Mouse (Mus musculus): ENCODE data around the gene Iapp.
"Not testable (repeated sequence)": the region's sequence is repeated elsewhere in the genome, so short reads cannot be mapped to it uniquely, and the experiment has no call there.

Gene Iapp

GRCm38 (mm10) chr6:142298098-142298497 is at the start of gene Iapp:
TSS of gene Iapp (plus strand) at chr6:142298423.
- no peaks in the 10 kb centered on the region for H3K36me3 ChIP-seq (ENCODE audit: control insufficient read depth, insufficient read depth, low read length, poor library complexity, severe bottlenecking)
- DNase-seq (ENCODE audit: low read depth, low spot score): no peak
- no peaks in the 10 kb centered on the region; the same call in 1 of the 2 replicates for H3K27me3 ChIP-seq (ENCODE audit: control insufficient read depth, insufficient read depth, low read length, poor library complexity, severe bottlenecking)

GRCm38 (mm10) chr6:142250738-142251307 is 47.4 kb upstream of the Iapp start:
- H3K27me3 ChIP-seq (ENCODE audit: control insufficient read depth, insufficient read depth, low read length, poor library complexity, severe bottlenecking); DNase-seq (ENCODE audit: low read depth, low spot score); H3K36me3 ChIP-seq (ENCODE audit: control insufficient read depth, insufficient read depth, low read length, poor library complexity, severe bottlenecking): not testable (repeated sequence)

- DNase-seq (ENCODE audit: low read depth, low spot score): no peak
- Histone ChIP-seq H3K27me3 (ENCODE audit: control insufficient read depth, insufficient read depth, low read length, poor library complexity, severe bottlenecking) (no peaks in the 10 kb centered on the region), H3K36me3 (ENCODE audit: control insufficient read depth, insufficient read depth, low read length, poor library complexity, severe bottlenecking) (no peaks in the 10 kb centered on the region)
These were observed 22.3 kb upstream of the Iapp start for GRCm38 (mm10) chr6:142275721-142276442.

DNA sequence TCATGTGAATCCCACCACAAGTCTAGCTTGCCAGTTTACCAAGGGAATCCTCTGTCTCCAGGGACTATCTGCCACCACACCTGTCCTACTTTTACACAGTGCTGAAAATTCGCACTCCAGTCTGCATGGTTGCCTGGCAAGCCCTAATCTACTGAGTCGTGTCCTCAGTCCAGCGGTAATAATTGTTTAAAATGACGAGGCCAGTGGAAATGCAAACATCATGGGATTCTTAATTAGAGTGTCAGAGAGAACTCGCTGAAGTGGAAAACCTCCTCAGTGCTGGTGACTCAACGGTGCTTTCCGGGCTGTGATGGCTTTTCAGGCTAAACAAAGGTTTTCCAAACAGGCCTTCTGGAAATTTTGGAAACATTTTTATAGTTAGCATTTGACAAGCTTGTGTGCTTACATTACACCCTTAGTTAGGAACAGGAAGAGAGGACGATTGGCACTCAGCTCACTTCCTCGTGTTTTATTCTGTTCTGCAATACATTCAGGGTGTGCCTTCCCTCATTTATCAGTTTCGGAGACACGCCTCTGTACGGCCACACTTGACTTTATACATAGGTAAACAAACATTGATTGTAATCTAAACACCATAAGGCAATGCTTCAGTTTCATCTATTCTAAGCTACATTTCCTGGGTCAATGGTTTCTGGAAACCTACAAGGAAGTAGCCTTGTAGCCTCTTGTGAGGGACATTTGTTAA is 8.7 kb upstream of the Iapp start:
- Histone ChIP-seq H3K27me3 (ENCODE audit: control insufficient read depth, insufficient read depth, low read length, poor library complexity, severe bottlenecking) (no peaks in the 10 kb centered on the region), H3K36me3 (ENCODE audit: control insufficient read depth, insufficient read depth, low read length, poor library complexity, severe bottlenecking) (no peaks in the 10 kb centered on the region)
- DNase-seq (ENCODE audit: low read depth, low spot score): no peak

GRCm38 (mm10) chr6:142305076-142305475 is 6.9 kb downstream of the Iapp start:
- Histone ChIP-seq H3K27me3 (ENCODE audit: control insufficient read depth, insufficient read depth, low read length, poor library complexity, severe bottlenecking) (no peaks in the 10 kb centered on the region; the same call in 1 of the 2 replicates), H3K36me3 (ENCODE audit: control insufficient read depth, insufficient read depth, low read length, poor library complexity, severe bottlenecking) (no peaks in the 10 kb centered on the region)
- DNase-seq (ENCODE audit: low read depth, low spot score): no peak

DNA sequence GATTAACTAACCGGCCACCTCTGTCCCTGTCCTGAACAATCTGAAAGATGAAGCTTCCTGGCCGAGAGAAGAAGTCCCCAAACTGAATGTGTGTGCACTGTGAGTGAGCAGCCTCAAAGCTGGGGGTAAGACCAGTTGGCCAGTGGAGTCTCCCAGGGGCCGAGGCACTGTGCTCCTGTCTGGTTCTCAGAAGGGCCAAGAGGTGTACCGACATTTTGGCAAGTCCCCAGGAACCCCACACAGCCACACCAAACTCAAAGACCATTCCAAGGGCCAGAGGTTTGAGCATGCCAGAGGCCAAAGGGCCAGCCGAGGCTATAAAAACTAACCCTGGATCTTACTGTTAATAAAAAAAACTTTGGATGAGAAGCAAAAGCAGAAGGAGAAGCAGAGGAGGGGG is 16.1 kb downstream of the Iapp start:
- no peak for DNase-seq (ENCODE audit: low read depth, low spot score)
- no peaks in the 10 kb centered on the region for H3K27me3 ChIP-seq (ENCODE audit: control insufficient read depth, insufficient read depth, low read length, poor library complexity, severe bottlenecking)
- no peaks in the 10 kb centered on the region for H3K36me3 ChIP-seq (ENCODE audit: control insufficient read depth, insufficient read depth, low read length, poor library complexity, severe bottlenecking)

DNA sequence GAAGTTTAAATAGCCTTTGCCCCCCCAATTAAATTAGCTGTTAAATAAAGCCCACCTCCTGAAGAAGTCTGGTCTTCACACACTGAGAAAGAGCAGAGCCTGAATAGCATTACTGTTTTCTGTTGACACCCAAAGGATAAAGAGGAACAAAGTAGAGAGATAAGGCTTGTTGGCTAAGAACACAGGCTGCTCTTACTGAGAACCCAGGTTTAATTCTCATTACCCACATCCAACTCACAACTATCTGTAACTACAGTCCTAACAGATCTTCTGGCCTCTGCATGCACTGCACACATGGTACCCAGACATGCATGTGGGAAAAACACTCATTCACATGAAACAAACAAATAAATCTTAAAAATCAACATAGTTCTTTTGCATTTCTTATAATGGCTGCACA is 18.9 kb downstream of the Iapp start:
- Histone ChIP-seq H3K27me3 (ENCODE audit: control insufficient read depth, insufficient read depth, low read length, poor library complexity, severe bottlenecking) (no peaks in the 10 kb centered on the region), H3K36me3 (ENCODE audit: control insufficient read depth, insufficient read depth, low read length, poor library complexity, severe bottlenecking) (no peaks in the 10 kb centered on the region)
- DNase-seq (ENCODE audit: low read depth, low spot score): no peak

- no peak for DNase-seq (ENCODE audit: low read depth, low spot score)
- H3K36me3 ChIP-seq (ENCODE audit: control insufficient read depth, insufficient read depth, low read length, poor library complexity, severe bottlenecking): no peaks in the 10 kb centered on the region
- H3K27me3 ChIP-seq (ENCODE audit: control insufficient read depth, insufficient read depth, low read length, poor library complexity, severe bottlenecking): no peaks in the 10 kb centered on the region
These were observed 24.7 kb downstream of the Iapp start, which contains the start of gene Slco1a5 for GRCm38 (mm10) chr6:142322881-142323280. TSS of gene Slco1a5 (minus strand) at chr6:142322981.

- no peaks in the 10 kb centered on the region for H3K27me3 ChIP-seq (ENCODE audit: control insufficient read depth, insufficient read depth, low read length, poor library complexity, severe bottlenecking)
- no peaks in the 10 kb centered on the region for H3K36me3 ChIP-seq (ENCODE audit: control insufficient read depth, insufficient read depth, low read length, poor library complexity, severe bottlenecking)
- no peak for DNase-seq (ENCODE audit: low read depth, low spot score)
These were observed 28.4 kb downstream of the Iapp start for GRCm38 (mm10) chr6:142326598-142326997.

DNA sequence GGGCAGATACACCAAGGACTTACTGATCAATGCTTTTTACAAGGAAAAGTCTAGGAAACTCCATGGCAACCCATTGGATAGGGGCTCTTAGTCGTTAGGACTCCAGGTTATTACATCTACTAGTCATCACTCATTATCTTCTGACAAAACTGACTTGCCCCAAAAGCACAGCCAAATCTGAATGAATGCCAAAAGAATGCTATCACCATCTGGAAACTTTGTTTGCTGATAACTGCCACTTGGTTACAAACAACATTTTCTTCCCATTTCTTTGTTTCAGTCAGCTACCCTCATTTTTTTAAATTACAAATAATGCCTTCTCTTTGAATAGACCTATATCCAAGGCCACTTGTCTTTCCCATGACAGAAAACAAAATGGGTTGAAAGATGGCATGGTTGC is 31.0 kb downstream of the Iapp start:
- Histone ChIP-seq H3K36me3 (ENCODE audit: control insufficient read depth, insufficient read depth, low read length, poor library complexity, severe bottlenecking) (no peaks in the 10 kb centered on the region), H3K27me3 (ENCODE audit: control insufficient read depth, insufficient read depth, low read length, poor library complexity, severe bottlenecking) (no peaks in the 10 kb centered on the region)
- no peak for DNase-seq (ENCODE audit: low read depth, low spot score)

DNA sequence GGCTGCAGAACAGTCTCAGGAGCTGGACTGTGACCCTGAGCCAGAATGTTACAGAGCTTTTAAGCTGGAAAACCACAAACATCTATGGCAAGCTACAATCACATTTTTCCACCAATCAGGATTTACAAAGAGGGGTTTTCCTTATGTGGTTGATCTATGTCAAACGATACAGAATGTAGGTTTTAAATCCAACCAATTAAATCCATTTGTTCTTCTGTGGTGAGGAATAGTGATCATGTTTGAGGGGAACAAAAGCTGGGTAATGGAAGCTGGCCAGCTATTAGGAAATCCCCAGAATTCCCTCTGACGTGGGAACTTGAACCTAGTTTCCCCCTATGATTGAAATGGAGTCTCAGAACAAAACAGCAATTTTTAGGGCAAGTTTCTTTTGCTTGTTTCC is 40.7 kb downstream of the Iapp start:
- DNase-seq (ENCODE audit: low read depth, low spot score): no peak
- Histone ChIP-seq H3K27me3 (ENCODE audit: control insufficient read depth, insufficient read depth, low read length, poor library complexity, severe bottlenecking) (no peaks in the 10 kb centered on the region), H3K36me3 (ENCODE audit: control insufficient read depth, insufficient read depth, low read length, poor library complexity, severe bottlenecking) (no peaks in the 10 kb centered on the region)

- no peak for DNase-seq (ENCODE audit: low read depth, low spot score)
- H3K36me3 ChIP-seq (ENCODE audit: control insufficient read depth, insufficient read depth, low read length, poor library complexity, severe bottlenecking): no peaks in the 10 kb centered on the region
- no peaks in the 10 kb centered on the region for H3K27me3 ChIP-seq (ENCODE audit: control insufficient read depth, insufficient read depth, low read length, poor library complexity, severe bottlenecking)
These were observed 41.4 kb downstream of the Iapp start for GRCm38 (mm10) chr6:142339576-142339975.

- no peaks in the 10 kb centered on the region for H3K27me3 ChIP-seq (ENCODE audit: control insufficient read depth, insufficient read depth, low read length, poor library complexity, severe bottlenecking)
- peak; percentile 71 for DNase-seq (ENCODE audit: low read depth, low spot score)
These were observed 45.3 kb downstream of the Iapp start for GRCm38 (mm10) chr6:142343561-142343960.

GRCm38 (mm10) chr6:142345440-142346038 is 47.3 kb downstream of the Iapp start, which contains the start of gene Pyroxd1:
TSS of gene Pyroxd1 (plus strand) at chr6:142345654.
- peak; percentile 93 for DNase-seq (ENCODE audit: low read depth, low spot score)

More at GRCm38 (mm10) chr6:142343561-142343960, 45.3 kb downstream of the Iapp start:
- H3K36me3 ChIP-seq (ENCODE audit: control insufficient read depth, insufficient read depth, low read length, poor library complexity, severe bottlenecking): no peaks in the 10 kb centered on the region

More at GRCm38 (mm10) chr6:142345440-142346038, 47.3 kb downstream of the Iapp start, which contains the start of gene Pyroxd1:
- no peaks in the 10 kb centered on the region for H3K27me3 ChIP-seq (ENCODE audit: control insufficient read depth, insufficient read depth, low read length, poor library complexity, severe bottlenecking)
- no peaks in the 10 kb centered on the region; the same call in 1 of the 2 replicates for H3K36me3 ChIP-seq (ENCODE audit: control insufficient read depth, insufficient read depth, low read length, poor library complexity, severe bottlenecking)

Data from splenic B cell, adult 2 months (primary cell).